Mouse (Mus musculus): ENCODE measurements around the gene Tepsin.

The Tepsin gene

DNA sequence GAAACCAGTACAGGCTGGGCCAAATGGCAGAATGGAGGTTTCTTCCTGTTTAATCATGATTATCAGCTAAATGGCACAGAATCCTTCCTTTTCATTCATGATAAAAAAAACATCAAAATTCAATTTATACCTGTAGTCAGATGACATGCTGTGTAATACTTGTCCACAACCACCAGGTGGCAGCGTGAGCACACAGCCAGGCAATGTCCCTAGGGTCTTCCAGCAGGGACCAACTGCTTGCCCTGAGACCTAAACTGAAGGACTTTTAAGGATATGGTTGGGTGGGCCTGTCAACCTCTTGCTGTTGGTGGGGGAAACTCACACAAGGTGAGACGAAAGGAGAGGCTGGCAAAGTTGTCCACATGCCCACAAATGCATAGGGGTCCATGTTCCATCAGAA, 12.5 kb upstream of the Tepsin start:
- in situ Hi-C loops (cut with MboI, MseI) = loop anchor here (5.0 kb wide), 1 partner anchor 96 kb away; no protein-coding TSS in a partner anchor

DNA sequence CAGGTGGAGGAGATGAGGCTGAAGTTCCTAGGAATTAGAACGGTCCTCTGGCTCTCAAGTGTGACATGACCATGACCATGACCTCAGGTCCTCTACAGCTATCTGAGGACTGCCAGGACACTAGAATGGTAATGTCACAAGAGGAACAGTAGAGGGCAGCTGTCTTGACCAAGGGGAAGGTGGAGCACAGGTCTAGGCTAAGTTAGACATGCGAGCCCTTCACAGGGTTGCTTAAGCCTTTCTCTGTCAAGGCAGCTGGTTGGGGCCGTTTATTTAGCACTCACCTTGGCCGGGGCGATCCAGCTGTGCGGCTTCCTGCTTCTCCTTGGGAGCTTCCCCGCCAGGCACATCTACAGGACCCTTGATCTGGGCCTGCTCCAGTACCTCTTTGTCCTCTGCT, 12.0 kb upstream of the Tepsin start:
- in situ Hi-C loops (cut with MboI, MseI) = loop anchor here (5.0 kb wide), 1 partner anchor 97 kb away; no protein-coding TSS in a partner anchor

GRCm38 (mm10) chr11:120109558-120110210, 11.2 kb upstream of the Tepsin start:
- in situ Hi-C loops (cut with MboI, MseI) = loop anchor here (5.0 kb wide), 1 partner anchor 98 kb away; no protein-coding TSS in a partner anchor

DNA sequence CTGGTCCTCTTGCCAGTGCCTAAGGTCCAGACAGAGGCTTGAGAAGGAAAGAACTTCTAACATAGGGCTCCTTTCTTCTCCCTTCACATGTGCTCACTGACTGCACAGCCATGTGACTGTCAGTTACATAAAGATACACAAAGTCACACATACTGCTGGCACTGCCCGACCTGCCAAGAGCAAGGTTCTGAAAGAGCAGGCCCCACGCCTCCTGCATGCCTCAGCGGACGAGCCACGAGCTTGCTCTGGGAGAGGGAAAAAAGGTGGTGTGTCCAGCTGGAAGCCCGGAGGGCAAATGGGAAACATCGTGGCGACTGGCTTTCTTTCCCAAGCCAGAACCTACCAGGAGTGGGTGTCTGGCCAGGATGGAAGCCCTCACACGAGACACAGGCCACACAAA, 9.3 kb upstream of the Tepsin start:
- in situ Hi-C loops (cut with MboI, MseI) = no loop called here

DNA sequence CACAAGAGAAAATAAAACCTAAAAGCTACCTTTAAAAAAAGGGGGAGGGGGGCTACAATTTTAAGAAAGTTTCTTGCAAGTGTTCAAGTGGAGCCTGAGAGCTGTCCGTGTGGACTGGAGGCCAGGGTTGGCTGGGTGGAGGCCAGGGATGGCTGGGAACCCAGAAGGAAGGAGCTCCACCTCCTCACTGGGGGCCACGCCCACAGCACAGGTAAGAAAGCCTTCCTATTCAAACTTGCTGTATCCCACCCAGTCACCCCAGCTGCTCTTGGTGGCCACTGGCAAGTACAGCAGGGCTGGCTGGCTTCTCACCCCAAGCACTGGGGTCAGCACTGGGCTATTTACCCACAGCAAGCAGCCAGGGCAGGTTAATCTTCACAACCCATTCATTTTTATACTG, 8.5 kb upstream of the Tepsin start:
- in situ Hi-C loops (cut with MboI, MseI) = no loop called here

DNA sequence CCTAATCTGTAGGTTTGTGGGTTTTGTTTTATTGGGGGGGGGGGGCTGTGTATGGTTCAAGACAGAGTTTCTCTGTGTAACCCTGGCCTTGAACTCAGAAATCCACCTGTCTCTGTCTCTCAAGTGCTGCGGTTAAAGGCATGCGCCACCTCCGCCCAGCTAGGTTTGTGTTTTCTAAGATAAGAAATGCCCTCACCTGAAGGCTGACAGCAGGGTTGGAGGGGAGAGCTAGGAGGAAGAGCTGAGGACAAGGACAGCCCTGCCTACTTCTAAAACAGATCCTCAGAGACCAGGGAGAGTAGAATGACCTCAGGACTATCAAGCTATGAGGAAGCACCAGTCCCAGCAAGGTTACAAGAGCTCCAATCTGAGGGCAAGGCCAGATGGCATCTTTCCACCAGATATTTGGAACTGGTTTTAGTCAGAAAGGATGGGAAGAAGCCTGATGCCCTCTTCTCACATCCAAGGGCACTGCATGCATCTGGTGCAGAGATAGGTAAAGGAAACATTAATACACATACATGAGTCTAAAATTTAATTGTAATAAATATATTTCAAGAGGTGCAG, 5.0 kb upstream of the Tepsin start:
- in situ Hi-C loops (cut with MboI, MseI) = no loop called here

DNA sequence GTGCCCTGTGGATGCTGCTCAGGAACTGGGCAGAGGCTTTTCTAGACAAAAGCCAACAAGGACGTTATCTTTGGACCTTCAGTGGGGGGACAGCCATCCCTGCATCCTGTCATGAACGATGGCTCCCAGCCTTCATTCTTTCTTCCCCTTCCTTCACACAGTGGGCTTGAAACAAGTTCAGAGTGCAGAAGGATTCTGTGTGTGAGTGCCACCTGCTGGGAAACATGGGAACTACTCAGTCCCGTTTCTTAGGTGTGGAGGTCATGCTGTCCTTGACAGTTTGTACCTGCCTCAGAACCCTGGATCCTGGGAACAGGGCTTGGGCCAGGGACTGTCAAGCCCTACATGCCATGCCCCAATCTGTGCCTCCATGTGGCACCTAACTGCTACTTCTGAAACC, 2.5 kb upstream of the Tepsin start:
- in situ Hi-C loops (cut with MboI, MseI) = no loop called here

GRCm38 (mm10) chr11:120092817-120093591, 5.5 kb downstream of the Tepsin start:
- in situ Hi-C loops (cut with MboI, MseI) = no loop called here

DNA sequence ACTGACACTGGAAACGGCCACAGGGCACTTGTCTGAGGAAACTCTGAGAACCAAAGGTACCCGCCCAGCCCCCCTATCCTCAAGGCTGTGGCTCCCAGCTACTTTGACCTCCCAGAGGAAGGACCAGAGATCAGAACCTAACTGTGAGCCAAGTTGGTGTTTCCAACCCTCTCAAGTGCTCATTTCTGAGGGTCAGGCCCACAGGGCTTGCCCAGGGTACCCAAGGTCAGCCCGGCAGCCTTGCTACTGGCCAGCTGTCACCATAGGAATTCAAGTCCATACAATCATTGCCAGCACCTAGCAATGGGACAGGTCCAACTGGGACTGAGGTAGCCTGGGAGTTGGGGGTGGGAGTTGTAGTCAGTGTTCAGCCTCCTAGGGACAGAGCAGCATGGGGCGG, 7.9 kb downstream of the Tepsin start:
- in situ Hi-C loops (cut with MboI, MseI) = no loop called here

GRCm38 (mm10) chr11:120086702-120087152, 11.8 kb downstream of the Tepsin start, which contains the start of gene Cep131:
TSS of gene Cep131 (minus strand) at chr11:120086827.
- in situ Hi-C loops (cut with MboI, MseI) = no loop called here

DNA sequence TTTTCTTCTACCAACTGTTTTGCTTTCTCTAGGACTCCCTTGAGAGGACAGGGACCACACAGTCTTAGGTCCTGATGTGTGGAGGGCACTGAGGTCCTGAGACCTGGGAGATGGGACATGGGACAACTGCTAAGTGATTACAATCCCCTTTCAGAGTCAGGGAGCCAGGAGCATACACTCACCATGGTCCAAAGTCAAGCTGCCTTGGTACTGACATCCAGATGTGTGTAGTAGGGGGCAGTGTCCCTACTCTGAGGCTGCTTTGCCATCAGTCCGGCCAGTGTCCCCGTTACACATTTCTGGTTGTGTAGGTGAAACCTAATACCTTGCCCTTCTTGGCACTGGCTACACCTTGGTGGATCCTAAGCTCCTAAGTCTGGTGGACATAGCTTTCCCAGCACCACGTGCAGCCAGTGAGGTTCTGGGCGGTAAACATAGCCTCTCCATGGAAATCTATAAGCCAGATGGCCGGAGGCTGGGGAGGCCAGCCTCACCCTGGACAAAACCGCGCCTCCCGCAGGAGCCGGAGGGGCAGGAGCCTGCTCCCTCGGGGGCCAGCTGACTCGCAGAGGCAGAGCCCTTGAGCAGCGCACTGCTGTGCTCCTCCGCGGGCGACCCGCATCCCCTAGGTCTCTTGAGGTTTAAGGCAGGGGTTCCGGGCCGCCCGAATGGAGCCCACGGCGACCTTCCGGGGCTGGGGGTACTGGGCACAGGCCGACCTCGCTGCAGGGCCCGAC, 12.5 kb downstream of the Tepsin start:
- in situ Hi-C loops (cut with MboI, MseI) = no loop called here

- in situ Hi-C loops (cut with MboI, MseI) = loop anchor here (5.0 kb wide), 1 partner anchor 77 kb away; no protein-coding TSS in a partner anchor
These were observed 18.2 kb downstream of the Tepsin start for GRCm38 (mm10) chr11:120080282-120080681.

DNA sequence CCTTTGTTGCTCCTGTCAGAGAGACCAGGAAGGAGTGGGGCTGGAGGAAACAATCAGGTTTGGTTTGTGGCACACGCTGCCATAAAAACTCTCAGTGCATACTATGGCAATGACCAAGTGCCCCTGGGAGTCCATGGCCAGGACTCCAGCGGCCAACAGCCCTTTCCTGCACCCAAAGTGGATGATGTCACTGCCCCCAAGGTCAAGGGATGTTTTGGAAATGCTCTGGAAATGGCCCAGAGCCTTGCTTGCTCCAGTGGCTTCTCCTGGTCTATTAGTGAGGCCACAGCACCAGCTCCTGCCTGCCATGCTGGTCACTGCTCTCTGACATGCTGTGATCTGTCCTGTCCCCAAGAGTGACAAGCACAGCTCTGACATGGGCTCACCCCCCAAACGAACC, 22.3 kb downstream of the Tepsin start:
- in situ Hi-C loops (cut with MboI, MseI) = no loop called here

DNA sequence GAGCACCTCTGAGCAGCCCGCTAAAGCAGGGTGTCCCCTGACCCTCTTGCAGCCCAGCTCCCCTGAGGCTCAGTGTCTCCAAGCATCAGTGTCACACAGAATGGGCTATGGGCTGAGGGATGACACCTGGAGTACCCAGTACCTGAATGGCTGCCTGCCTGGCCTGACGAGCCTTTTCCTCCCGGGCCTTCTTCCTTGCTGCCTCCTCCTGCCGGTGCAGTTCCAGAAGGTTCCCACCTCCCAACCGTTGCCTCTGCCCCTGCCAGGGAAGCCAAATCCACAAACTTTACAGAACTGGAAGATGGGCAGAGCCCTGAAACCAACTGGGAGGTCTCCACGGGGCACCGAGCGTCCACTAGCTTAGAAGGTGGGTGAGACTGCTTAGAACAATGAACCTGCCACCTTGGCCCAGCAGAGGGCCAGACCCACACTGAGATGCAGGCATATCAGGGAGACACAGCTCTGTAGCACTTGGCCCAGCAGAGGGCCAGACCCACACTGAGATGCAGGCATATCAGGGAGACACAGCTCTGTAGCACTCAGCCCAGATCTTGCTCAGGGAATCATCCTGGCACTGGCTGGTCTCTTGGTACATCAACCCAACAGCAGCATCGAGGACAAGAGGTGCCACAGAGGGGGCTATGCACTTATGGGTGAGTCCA, 25.4 kb downstream of the Tepsin start:
- in situ Hi-C loops (cut with MboI, MseI) = no loop called here

DNA sequence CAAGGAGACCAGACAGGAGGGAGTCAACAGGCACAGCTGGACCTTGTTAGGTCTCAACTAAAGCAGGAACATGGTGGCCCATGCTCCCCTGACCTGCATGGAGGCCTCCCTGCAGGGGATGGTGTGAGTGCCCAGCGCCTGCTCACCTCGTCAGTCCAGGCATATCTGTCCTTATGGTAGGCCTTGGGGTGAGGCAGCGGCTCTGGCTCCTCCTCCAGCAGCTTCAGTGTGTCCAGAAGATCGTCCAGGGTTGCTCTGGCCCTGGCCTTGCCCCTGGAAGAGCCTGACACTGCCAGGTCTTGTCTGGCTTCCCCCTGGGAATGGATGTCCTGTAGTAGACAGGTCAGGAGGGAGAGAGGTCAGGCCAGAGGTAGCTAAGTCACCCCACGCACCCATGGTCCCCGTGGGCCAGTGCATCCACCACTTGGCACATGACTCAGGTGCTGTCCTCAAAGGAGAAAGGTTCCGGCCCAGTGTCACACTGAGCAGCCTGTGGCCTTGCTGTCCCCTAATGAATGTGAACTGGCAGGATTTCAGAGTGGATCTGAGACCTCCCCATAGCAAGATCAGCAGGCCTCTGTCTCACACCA, 26.7 kb downstream of the Tepsin start:
- in situ Hi-C loops (cut with MboI, MseI) = no loop called here

GRCm38 (mm10) chr11:120071065-120071464, 27.5 kb downstream of the Tepsin start:
- in situ Hi-C loops (cut with MboI, MseI) = no loop called here

DNA sequence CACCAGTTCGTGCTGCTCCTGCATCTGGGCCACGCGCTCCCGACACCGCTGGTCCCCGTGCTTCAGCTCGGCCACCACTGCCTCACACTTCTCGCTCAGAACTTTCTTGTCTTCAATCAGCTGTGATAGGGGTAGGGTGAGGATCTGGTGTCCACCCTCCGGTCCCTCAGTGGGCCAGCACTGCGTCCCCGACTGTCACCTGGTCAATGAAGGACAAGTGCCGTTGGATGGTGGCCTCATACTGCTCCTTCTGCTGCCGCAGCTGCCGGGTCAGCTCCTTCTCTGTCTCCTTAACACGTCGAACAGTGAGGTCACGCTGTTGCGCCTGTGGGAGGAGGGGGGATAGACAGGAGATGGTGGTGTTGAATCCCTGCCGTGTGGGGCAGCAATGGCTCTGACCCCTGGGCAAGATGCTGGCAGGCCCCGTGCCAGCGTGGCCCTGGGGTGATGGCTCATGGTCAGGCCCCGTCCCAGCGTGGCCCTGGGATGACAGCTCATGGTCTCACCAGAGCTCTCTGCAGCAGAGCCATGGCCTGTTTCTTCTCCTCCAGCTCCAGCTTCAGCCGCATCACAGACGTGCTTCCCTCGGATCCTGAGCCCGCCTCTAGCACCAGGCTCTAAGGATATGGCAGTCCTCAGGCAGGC, 28.1 kb downstream of the Tepsin start:
- in situ Hi-C loops (cut with MboI, MseI) = no loop called here

DNA sequence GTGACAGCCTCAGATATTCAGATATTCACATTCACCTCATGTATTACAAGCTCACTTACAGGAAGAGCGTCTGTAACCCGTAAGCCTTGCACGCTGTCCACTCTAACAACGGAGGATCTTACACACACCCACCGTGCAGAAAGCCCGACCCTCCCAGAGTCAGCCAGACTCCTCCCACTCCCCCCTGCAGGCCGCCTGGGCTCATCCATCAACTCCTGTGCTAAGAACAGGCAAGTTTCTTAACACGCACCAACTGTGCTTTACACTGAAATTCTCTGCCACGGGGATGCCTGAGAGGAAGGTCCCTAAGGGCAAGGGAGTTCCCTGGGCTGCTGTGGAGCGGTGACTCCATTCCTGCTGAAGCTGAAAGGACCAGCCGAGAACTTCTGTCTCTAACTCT, 29.3 kb downstream of the Tepsin start:
- in situ Hi-C loops (cut with MboI, MseI) = no loop called here

- in situ Hi-C loops (cut with MboI, MseI) = no loop called here
These were observed 30.7 kb downstream of the Tepsin start for GRCm38 (mm10) chr11:120067834-120068233.

DNA sequence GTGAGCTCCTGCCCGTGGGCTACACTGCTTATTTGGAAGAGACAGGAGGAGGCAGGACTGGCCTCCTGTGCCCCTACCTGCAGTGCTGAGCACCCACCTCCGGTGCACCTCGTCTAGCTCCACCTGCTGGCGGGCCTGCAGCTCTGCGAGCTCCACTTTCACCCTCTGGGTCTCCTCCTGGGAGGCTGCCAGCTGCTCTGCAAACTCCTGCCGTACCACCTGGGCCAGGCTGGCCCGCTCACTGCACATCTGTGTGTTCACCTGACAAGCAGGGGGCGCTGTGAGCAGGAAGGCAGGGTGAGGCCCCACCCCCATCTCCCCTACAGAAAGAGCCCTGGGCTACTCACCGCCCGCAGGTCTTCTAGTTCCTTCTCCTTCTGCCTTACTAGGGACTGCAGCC, 33.2 kb downstream of the Tepsin start:
- in situ Hi-C loops (cut with MboI, MseI) = no loop called here

DNA sequence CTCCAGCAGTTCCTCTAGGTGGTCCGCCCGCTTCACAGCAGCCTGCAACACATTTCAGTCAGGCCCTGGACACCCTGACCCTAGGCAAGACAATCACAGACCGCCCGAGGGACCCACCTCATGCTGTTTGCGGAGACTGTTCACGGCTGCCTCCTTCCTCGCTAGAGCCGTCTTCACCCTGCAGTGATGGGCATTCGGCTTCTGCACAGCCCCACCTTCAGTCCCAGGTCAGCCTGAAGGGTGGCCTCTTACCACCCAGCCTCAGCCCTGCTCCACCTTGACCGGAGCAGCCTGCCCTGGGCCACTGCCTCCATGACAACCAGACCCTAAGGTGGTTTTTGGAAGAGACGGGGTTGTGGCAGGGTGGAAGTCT, 33.9 kb downstream of the Tepsin start:
- in situ Hi-C loops (cut with MboI, MseI) = no loop called here

All from T-helper 1 cell (primary cell).